In genomic region chr8:64238645-64239044, GRCm38 (mm10) we compare ENCODE assay signal across 20 mouse cellular contexts.
"Had no signal": no experiment of that assay in that cellular context is flagged by ENCODE, and none has a peak within 500 bp of the region (broad histone marks: within the 10 kb centered on the region; RNA-seq: fewer than 3 reads in every experiment).

No protein-coding gene starts in this region.

- H3K4me3 ChIP-seq: kidney, embryonic 15.5 days; left cerebral cortex, adult 2 months; liver, embryonic 12.5 days; liver, embryonic 15.5 days; lung, embryonic 15.5 days; megakaryocyte, embryonic 14.5 days; midbrain, embryonic 10.5 days; midbrain, embryonic 13.5 days; neural tube, embryonic 12.5 days; neural tube, embryonic 15.5 days had no signal

- H3K27me3 ChIP-seq: kidney, embryonic 15.5 days; liver, embryonic 12.5 days; liver, embryonic 15.5 days; lung, embryonic 15.5 days; megakaryocyte, embryonic 14.5 days; midbrain, embryonic 13.5 days; neural tube, embryonic 12.5 days; neural tube, embryonic 15.5 days had no signal

- H3K27ac ChIP-seq: kidney, embryonic 15.5 days; left cerebral cortex, adult 2 months; liver, embryonic 12.5 days; liver, embryonic 15.5 days; lung, embryonic 15.5 days; midbrain, embryonic 10.5 days; midbrain, embryonic 13.5 days; neural tube, embryonic 12.5 days; neural tube, embryonic 15.5 days had no signal

- H3K36me3 ChIP-seq: kidney, embryonic 15.5 days; liver, embryonic 12.5 days; liver, embryonic 15.5 days; lung, embryonic 15.5 days; midbrain, embryonic 10.5 days; midbrain, embryonic 13.5 days; neural tube, embryonic 12.5 days; neural tube, embryonic 15.5 days had no signal

- ATAC-seq: liver, embryonic 12.5 days; midbrain, embryonic 13.5 days had no signal

- H3K9me3 ChIP-seq: kidney, embryonic 15.5 days; liver, embryonic 12.5 days; liver, embryonic 15.5 days; lung, embryonic 15.5 days; midbrain, embryonic 10.5 days; midbrain, embryonic 13.5 days; neural tube, embryonic 12.5 days; neural tube, embryonic 15.5 days had no signal

- H3K4me1 ChIP-seq: kidney, embryonic 15.5 days; liver, embryonic 12.5 days; liver, embryonic 15.5 days; lung, embryonic 15.5 days; megakaryocyte, embryonic 14.5 days; midbrain, embryonic 10.5 days; midbrain, embryonic 13.5 days; neural tube, embryonic 12.5 days; neural tube, embryonic 15.5 days had no signal

- H3K9ac ChIP-seq: kidney, embryonic 15.5 days; liver, embryonic 12.5 days; liver, embryonic 15.5 days; lung, embryonic 15.5 days; midbrain, embryonic 13.5 days; neural tube, embryonic 12.5 days; neural tube, embryonic 15.5 days had no signal

- DNase-seq: kidney, adult 8-10 months; kidney, postnatal 10 days; kidney, postnatal 36 days; layer of hippocampus, postnatal 36 days; liver; lung, adult 18-20 months; lung, postnatal 10 days; lung, postnatal 36 days; thymus, adult 18-20 months; thymus, postnatal 36 days had no signal

- H3K4me2 ChIP-seq: kidney, embryonic 15.5 days; liver, embryonic 12.5 days; liver, embryonic 15.5 days; lung, embryonic 15.5 days; midbrain, embryonic 13.5 days; neural tube, embryonic 12.5 days; neural tube, embryonic 15.5 days had no signal
